Mouse (Mus musculus): Measurements from ENCODE around the gene Papln.

DNA sequence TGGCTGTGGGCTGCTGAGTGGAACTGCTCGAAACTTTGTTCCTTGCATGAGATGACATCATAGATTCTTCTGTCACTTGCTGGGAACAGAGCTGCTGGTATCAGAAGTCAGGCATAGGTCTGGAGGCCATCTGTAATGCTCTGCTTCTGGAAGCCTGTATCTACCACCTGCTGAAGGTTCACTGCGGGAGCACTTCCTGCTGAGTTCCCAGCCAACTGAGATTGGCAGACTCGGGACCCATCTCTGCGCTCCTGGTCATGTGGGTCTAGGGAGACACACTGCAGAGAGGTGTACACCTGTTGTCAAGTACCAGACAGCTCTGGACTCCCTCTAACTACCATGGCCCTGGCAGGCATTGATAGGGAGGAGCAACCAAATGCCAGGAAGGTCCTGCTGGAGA is 20.6 kb upstream of the Papln start:
- no peak for TF ChIP-seq POLR2A (IDR thresholded peaks at IDR 0.05; ENCODE audit: insufficient read depth, low read depth, low read length)
- no peak for TF ChIP-seq CTCF (IDR thresholded peaks at IDR 0.05; ENCODE audit: insufficient read depth, low read depth, low read length)
